Mouse (Mus musculus) cortical plate, adult 2 months (tissue): ENCODE measurements at regions not wholly inside any gene's neighbourhood (a gene's known extent, or its start where the extent isn't known, plus 50 kb on each side); places are given as distances from the start of the nearest gene placed in this dataset.

ENCODE experiments used
- H3K27ac ChIP-seq: fragments of 200-500 bp; 2 replicates; pipeline ENCODE4 v1.5.1; 2012; ENCODE audit warnings: low read length, control low read depth, inconsistent platforms; ENCODE audit not compliant: insufficient read depth
- H3K4me1 ChIP-seq: fragments of 200-500 bp; 2 replicates; pipeline ENCODE4 v1.6.1; 2011; ENCODE audit warnings: low read length; ENCODE audit not compliant: control insufficient read depth, insufficient read depth
- H3K4me3 ChIP-seq: fragments of 200-500 bp; 2 replicates; pipeline ENCODE4 v1.5.1; 2011; ENCODE audit warnings: mild to moderate bottlenecking, low read length, control low read depth; ENCODE audit not compliant: insufficient read depth
- CTCF ChIP-seq: fragments of 200-500 bp; IDR thresholded peaks from 2 replicates; pipeline ENCODE4 v1.5.1; 2011; ENCODE audit warnings: mild to moderate bottlenecking, control low read depth, low read length; ENCODE audit not compliant: insufficient read depth; ENCODE audit errors: extremely low read depth
- POLR2A ChIP-seq: fragments of 200-500 bp; IDR thresholded peaks from 2 replicates; pipeline ENCODE4 v1.6.1; 2011; ENCODE audit warnings: mild to moderate bottlenecking, low read length, control low read depth; ENCODE audit not compliant: insufficient read depth; ENCODE audit errors: extremely low read depth

DNA sequence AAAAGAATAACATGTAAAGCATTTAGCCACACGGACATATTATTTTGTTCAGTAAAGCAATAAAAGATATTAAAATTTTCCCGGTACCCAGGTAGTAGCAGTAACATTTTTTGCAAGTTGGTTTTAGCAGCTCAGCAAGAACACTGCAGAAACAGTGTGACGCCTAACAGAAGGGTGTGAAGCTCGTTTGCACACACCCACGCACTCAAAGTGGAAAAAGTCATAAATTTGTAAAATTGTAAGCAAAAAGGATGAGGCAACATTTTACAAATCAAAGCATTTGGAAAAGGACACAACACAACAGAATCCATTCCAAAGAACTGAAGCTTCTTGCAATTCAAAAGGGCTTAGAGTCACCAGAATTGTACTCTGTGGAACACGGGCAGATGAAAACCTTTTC lies 1053.6 kb upstream of the Celf2 start:
- Histone ChIP-seq H3K27ac (no peak overlapping the region), H3K4me1 (no peaks in the 10 kb centered on the region)
- no peak for TF ChIP-seq POLR2A
- TF ChIP-seq CTCF, result no peak

DNA sequence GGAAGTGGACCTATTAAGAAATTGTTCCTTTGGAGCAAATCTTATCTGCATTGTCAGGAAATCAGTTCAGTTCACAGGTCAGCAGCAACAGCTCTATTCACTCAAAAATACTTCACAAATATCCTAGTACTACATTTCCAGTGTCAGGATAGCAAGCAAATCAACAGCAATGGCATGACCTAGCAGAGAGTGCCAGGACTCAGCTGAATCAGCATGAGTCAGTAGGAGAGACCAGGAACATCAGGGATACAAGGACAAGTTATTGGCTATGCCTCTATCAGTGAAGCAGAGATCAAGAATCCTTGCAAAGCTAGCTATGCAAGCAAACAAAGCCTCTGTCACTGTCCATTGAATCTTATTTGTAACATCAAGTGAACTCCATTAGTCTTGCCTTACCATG lies 1036.8 kb upstream of the Celf2 start:
- TF ChIP-seq POLR2A (no peak), CTCF (no peak)
- Histone ChIP-seq H3K4me3 (no peak overlapping the region), H3K27ac (no peak overlapping the region), H3K4me1 (no peaks in the 10 kb centered on the region)

More for the DNA sequence above, 1053.6 kb upstream of the Celf2 start:
- no peak overlapping the region for H3K4me3 ChIP-seq

DNA sequence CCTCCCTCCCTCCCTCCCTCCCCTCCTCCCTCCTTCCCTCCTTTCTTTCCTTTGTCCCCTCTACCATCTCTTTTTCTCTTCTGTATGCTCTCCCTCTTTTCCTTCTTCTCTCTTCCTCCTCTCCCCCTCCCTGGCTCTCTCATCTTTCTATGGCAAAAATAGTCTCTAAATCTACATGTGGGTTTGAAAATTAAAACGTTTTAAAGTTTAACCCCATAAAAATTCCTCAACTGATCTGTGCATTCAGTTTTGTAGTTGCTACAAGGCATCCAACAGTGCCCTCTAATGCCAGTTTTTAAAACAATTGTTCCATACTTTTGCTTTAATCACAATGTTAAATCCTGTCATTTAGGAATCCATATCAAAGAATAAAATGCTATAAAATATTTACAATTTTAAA lies 1027.5 kb upstream of the Celf2 start:
- H3K4me1 ChIP-seq, result no peaks in the 10 kb centered on the region
- no peak overlapping the region for H3K4me3 ChIP-seq
- no peak overlapping the region for H3K27ac ChIP-seq
- no peak for TF ChIP-seq POLR2A
- no peak for TF ChIP-seq CTCF

DNA sequence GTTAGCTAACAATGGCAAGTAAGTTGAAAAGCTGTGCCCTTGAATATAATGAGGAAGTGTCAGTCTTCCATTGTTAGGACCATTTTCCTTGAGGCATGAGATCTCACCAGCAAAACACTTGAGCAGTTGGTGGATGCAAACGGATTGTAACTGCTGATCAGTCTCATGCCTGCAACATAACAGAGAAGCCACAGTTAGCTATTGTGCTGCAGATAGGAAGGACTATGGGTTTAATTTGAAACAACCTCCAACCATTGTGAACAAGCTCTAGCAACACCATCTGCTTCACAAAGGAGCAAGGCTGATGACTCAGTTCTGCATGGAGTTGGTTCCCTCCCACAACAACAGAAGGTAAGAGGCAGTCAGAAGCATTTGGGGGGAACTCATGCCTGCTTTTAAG lies 989.1 kb upstream of the Celf2 start:
- TF ChIP-seq POLR2A (no peak), CTCF (no peak)
- Histone ChIP-seq H3K4me3 (no peak overlapping the region), H3K4me1 (no peaks in the 10 kb centered on the region), H3K27ac (no peak overlapping the region)

DNA sequence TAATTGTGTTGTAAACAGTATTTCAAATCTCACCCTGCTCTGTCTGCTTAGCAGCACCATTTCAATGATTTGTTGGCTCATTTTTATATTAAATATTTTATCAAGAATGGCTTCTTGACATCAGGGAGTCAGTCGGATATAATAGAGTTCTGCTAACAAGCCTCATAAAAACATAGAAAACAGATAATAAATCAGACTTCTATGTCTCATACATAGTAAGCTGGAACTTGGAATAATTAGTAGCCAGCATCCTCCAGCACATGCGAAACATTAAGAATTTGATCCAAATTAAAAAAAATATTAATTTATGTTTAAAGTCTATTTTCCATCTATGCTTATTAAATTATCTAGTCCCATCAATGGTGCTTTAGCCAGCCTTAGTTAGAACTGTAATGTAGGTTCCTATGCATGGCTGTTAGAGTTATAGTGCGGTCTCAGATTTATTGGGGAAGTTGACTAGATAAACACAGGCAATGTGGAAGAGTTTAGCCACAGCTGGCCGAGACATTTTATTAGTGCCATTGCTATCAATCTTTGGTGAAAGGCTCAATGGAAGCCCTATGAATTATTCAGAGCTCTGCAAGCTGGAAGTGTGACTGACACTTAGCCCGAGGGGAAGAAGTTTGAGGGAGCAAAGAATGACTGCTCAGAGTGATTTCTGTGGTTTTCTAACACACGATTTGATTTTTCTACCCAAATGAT lies 968.6 kb upstream of the Celf2 start:
- Histone ChIP-seq H3K4me1 (no peaks in the 10 kb centered on the region), H3K4me3 (no peak overlapping the region), H3K27ac (no peak overlapping the region)
- TF ChIP-seq CTCF, result no peak
- no peak for TF ChIP-seq POLR2A

DNA sequence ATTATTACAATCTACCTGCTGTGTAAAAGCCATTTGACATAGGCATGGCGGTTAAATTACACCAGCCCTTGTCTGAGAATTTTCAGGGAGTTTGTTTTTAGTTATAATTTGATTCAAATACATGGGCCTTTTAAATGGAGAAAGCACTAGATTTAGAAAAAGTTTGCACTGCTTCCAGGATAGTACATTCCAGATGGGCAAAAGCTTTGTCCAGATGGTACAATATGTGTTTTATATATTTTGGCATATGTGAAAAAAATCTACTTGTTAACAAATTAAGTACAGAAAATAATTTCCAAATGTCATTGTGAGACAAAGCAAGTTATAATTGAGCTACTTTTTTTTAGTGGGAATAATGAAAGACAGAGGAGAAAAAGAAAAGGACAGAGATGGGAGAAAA lies 961.2 kb upstream of the Celf2 start:
- TF ChIP-seq CTCF (no peak), POLR2A (no peak)
- Histone ChIP-seq H3K4me3 (no peak overlapping the region), H3K27ac (no peak overlapping the region)

DNA sequence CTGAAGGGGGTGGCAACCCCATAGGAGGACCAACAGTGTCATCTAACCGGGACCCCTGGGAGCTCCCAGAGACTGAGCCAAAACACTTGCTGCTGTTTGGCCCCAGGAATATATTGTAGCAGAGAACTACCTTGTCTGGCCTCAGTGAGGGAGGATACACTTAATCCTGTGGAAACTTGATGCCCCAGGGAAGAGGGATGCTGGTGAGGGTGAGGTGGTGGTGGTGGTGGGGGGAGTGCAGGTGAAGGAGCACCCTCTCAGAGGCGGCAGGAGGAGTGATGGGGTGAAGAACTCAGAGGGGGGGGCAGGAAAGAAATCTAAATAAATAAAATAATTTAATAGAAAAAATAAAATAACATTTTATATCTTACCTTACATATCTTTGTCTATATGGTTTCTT lies 959.6 kb upstream of the Celf2 start:
- 0 out of 2 replicates have a peak overlapping the region, but pooled peaks have one; percentile 50 for H3K27ac ChIP-seq

More for the DNA sequence above, 961.2 kb upstream of the Celf2 start:
- no peaks in the 10 kb centered on the region for H3K4me1 ChIP-seq

DNA sequence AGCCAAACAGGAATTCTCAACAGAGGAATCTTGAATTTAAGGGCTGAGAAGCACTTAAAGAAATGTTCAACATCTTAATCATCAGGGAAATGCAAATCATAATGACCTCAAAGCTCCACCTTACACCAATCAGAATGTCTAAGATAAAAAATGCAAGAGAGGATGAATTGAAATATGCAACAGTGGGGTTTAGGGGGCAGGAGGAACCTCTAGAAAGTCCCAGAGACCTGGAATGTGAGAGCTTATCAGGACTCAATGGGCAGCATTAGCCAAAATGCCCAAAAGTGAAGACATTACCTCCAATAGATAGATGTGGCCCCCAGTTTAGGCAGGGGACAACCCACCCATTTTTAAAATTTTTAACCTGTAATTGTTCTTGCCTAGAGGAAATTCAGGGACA lies 959.0 kb upstream of the Celf2 start:
- no peak overlapping the region for H3K4me3 ChIP-seq
- 0 out of 2 replicates have a peak overlapping the region, but pooled peaks have one; percentile 50 for H3K27ac ChIP-seq
- TF ChIP-seq CTCF, result no peak
- TF ChIP-seq POLR2A, result no peak
- H3K4me1 ChIP-seq, result no peaks in the 10 kb centered on the region

More for the DNA sequence above, 959.6 kb upstream of the Celf2 start:
- Histone ChIP-seq H3K4me3 (no peak overlapping the region), H3K4me1 (no peaks in the 10 kb centered on the region)
- TF ChIP-seq POLR2A (no peak), CTCF (no peak)

DNA sequence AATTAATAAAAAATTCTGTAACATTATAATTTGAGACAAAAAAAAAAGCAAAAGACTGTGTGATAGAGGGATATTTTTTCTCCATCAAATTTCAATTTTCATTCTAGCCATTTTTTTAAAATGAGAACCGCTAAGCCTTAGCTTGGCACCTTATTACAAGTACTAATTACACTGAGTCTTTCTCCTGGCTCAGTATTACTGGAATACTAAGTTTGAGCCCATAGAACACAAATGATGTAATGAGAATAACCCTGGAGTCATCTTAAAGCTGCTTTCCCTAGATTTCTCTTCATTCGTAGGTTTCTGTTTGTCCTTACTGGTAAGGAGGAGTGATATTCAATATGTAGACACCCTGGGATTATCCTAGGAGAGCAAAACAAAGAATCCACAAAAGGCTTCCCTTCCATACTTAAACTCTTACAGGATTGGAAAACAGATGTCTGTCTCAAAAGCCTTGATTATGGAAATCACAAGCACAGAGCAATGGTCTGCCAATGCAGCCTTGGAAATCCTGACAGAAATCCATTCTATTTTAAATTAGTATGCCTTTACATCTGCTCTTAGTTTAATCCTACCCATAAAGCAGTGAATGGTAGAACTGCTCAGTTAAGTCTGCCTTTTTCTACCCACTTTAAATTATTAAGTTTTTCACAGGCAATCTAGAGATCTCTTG lies 958.3 kb upstream of the Celf2 start:
- TF ChIP-seq CTCF, result no peak
- no peak overlapping the region for H3K27ac ChIP-seq

More for the DNA sequence above, 958.3 kb upstream of the Celf2 start:
- H3K4me1 ChIP-seq, result no peaks in the 10 kb centered on the region
- H3K4me3 ChIP-seq, result no peak overlapping the region
